Mouse (Mus musculus) activated CD4-positive, CD25-positive, alpha-beta regulatory T cell (primary cell): ENCODE data around the gene Olfr31. TPM values are rescaled to one million over a fixed set of nuclear protein-coding genes. Genes with fewer than 3 reads are reported as not detected.

Experiments
- polyA plus RNA-seq, 2 experiments: library from polyadenylated mRNA; unstranded; fragments of 100-300 nt; shearing (Covaris generic); gene quantifications; one replicate each; pipeline ENCODE4 v1.2.1; 2017

The Olfr31 gene
- under 1 TPM in 1 of 2 experiments, not detected in 1; 0.10 TPM for polyA plus RNA-seq

GRCm38 (mm10) chr14:14322528-14322927 is at the start of gene Olfr31:
Gene Olfr31 (plus strand): TSS chr14:14322828.

GRCm38 (mm10) chr14:14345948-14346812 is 23.6 kb downstream of the Olfr31 start, which contains the start of gene Il3ra:
Gene Il3ra (plus strand): TSS chr14:14346275.

Other genes with a start within 250 kb of the Olfr31 start
- gene Psmd6, start 201.8 kb upstream of the Olfr31 start, polyA plus RNA-seq, result 100 to 1,000 TPM; 150 to 154 TPM
- not detected for gene Olfr720, start 136.0 kb upstream of the Olfr31 start, polyA plus RNA-seq
- gene Il3ra, start 23.4 kb downstream of the Olfr31 start, polyA plus RNA-seq, result 10 to 100 TPM; 13.7 to 28.4 TPM
- not detected for gene Olfr721-ps1, start 78.5 kb downstream of the Olfr31 start, polyA plus RNA-seq